Mouse (Mus musculus) CH12.LX (cell line): ENCODE results near the gene Kcnk7. TPM values are rescaled to one million over a fixed set of nuclear protein-coding genes. Genes with fewer than 3 reads are reported as not detected.

ENCODE experiments used
- DNase-seq: peaks from one replicate; pipeline ENCODE4 v3.0.0-alpha.2; 2013; ENCODE audit errors: extremely low read depth
- H3K27ac ChIP-seq: 2 replicates; pipeline ENCODE4 v1.5.1; 2012; ENCODE audit warnings: low read depth, mild to moderate bottlenecking, control low read depth, moderate library complexity; ENCODE audit not compliant: insufficient read depth
- H3K27me3 ChIP-seq: replicated peaks from 2 replicates; pipeline ENCODE3; 2012; ENCODE audit warnings: inconsistent platforms
- H3K36me3 ChIP-seq, 2 experiments: replicated peaks in 1 of 2; 2 replicates each; pipeline versions ENCODE3 to v1.6.1; 2012; ENCODE audit warnings: inconsistent platforms in 1 of 2, low read length in 1 of 2, mild to moderate bottlenecking in 1 of 2, mixed read lengths in 1 of 2, moderate library complexity in 1 of 2; ENCODE audit not compliant: control insufficient read depth in 1 of 2, insufficient read depth in 1 of 2
- H3K4me1 ChIP-seq, 2 experiments: 2 replicates each; pipeline ENCODE4 v1.6.1; 2012; ENCODE audit warnings: inconsistent platforms in 1 of 2, moderate library complexity in 1 of 2; ENCODE audit not compliant: insufficient read depth in 2 of 2, control insufficient read depth in 1 of 2
- H3K4me2 ChIP-seq: 2 replicates; pipeline ENCODE4 v1.6.1; 2012; ENCODE audit warnings: low read depth, mild to moderate bottlenecking, control low read depth; ENCODE audit not compliant: poor library complexity, insufficient read depth, severe bottlenecking
- H3K4me3 ChIP-seq, 3 experiments: fragments of 150-350 bp in 1 of 3; sonication (generic) in 1 of 3; replicated peaks in 1 of 3; 2 replicates each; pipeline versions ENCODE3 to v1.5.1; 2011 to 2012; ENCODE audit warnings: low read depth in 2 of 3, low read length in 2 of 3, mild to moderate bottlenecking in 2 of 3, moderate library complexity in 2 of 3, control low read depth in 1 of 3, improper control_type of control experiment in 1 of 3, inconsistent platforms in 1 of 3, mixed read lengths in 1 of 3; ENCODE audit not compliant: poor library complexity in 1 of 3
- H3K79me2 ChIP-seq: replicated peaks from 2 replicates; pipeline ENCODE4 v1.6.1; 2012; ENCODE audit warnings: mild to moderate bottlenecking, moderate library complexity; ENCODE audit not compliant: control insufficient read depth, poor library complexity, insufficient read depth, severe bottlenecking; ENCODE audit errors: extremely low read depth
- H3K9ac ChIP-seq: 2 replicates; pipeline ENCODE4 v1.6.1; 2012; ENCODE audit warnings: low read depth, mild to moderate bottlenecking, control low read depth, moderate library complexity; ENCODE audit not compliant: insufficient read depth
- H3K9me3 ChIP-seq: replicated peaks from 2 replicates; pipeline ENCODE3; 2012; ENCODE audit warnings: low read length, inconsistent platforms, mixed read lengths
- BHLHE40 ChIP-seq: IDR thresholded peaks from 2 replicates; pipeline ENCODE4 v1.6.1; 2011; ENCODE audit warnings: mild to moderate bottlenecking, low read depth, low read length, improper control_type of control experiment
- CHD1 ChIP-seq: IDR thresholded peaks from 2 replicates; pipeline ENCODE4 v1.6.1; 2012; ENCODE audit warnings: low read depth, low read length, improper control_type of control experiment, inconsistent platforms
- CHD2 ChIP-seq: IDR thresholded peaks from 2 replicates; pipeline ENCODE4 v1.6.1; 2011; ENCODE audit warnings: low read length, improper control_type of control experiment
- CTCF ChIP-seq, 2 experiments: IDR thresholded peaks in 1 of 2; conservative IDR thresholded peaks in 1 of 2; 2 replicates each; pipeline ENCODE4 v1.5.1; 2011 to 2012; ENCODE audit warnings: low read depth in 2 of 2, low read length in 2 of 2, improper control_type of control experiment in 1 of 2, inconsistent platforms in 1 of 2, mild to moderate bottlenecking in 1 of 2, moderate library complexity in 1 of 2
- E2F4 ChIP-seq: IDR thresholded peaks from 2 replicates; pipeline ENCODE4 v1.6.1; 2011; ENCODE audit warnings: low read depth, low read length, improper control_type of control experiment; ENCODE audit not compliant: insufficient replicate concordance
- ELF1 ChIP-seq: IDR thresholded peaks from 2 replicates; pipeline ENCODE4 v1.6.1; 2014; ENCODE audit warnings: low read depth, mild to moderate bottlenecking, inconsistent platforms, low read length, improper control_type of control experiment
- EP300 ChIP-seq: IDR thresholded peaks from 2 replicates; pipeline ENCODE4 v1.6.1; 2011; ENCODE audit warnings: low read length, improper control_type of control experiment
- ETS1 ChIP-seq: conservative IDR thresholded peaks from 2 replicates; pipeline ENCODE4 v1.6.1; 2012; ENCODE audit warnings: low read depth, mild to moderate bottlenecking, inconsistent platforms, low read length, improper control_type of control experiment, moderate library complexity
- GABPA ChIP-seq: IDR thresholded peaks from 2 replicates; pipeline ENCODE4 v1.6.1; 2012; ENCODE audit warnings: low read depth, low read length, improper control_type of control experiment, inconsistent platforms; ENCODE audit not compliant: insufficient replicate concordance
- HCFC1 ChIP-seq: IDR thresholded peaks from 2 replicates; pipeline ENCODE4 v1.6.1; 2012; ENCODE audit warnings: low read depth, mild to moderate bottlenecking, inconsistent platforms, low read length, improper control_type of control experiment
- IRF4 ChIP-seq: IDR thresholded peaks from 2 replicates; pipeline ENCODE4 v1.6.1; 2014; ENCODE audit warnings: low read depth, mild to moderate bottlenecking, inconsistent platforms, low read length, improper control_type of control experiment
- JUN ChIP-seq: IDR thresholded peaks from 2 replicates; pipeline ENCODE4 v1.6.1; 2011; ENCODE audit warnings: low read depth, mild to moderate bottlenecking, low read length, improper control_type of control experiment, moderate library complexity; ENCODE audit not compliant: insufficient read depth
- JUND ChIP-seq: conservative IDR thresholded peaks from 2 replicates; pipeline ENCODE4 v1.6.1; 2011; ENCODE audit warnings: low read depth, low read length, improper control_type of control experiment
- KAT2A ChIP-seq: IDR thresholded peaks from 2 replicates; pipeline ENCODE4 v1.6.1; 2012; ENCODE audit warnings: low read length, improper control_type of control experiment, inconsistent platforms; ENCODE audit not compliant: insufficient replicate concordance
- MAFK ChIP-seq: IDR thresholded peaks from 2 replicates; pipeline ENCODE4 v1.6.1; 2011; ENCODE audit warnings: low read length, improper control_type of control experiment; ENCODE audit not compliant: insufficient replicate concordance
- MAX ChIP-seq: IDR thresholded peaks from 2 replicates; pipeline ENCODE4 v1.6.1; 2011; ENCODE audit warnings: low read length, improper control_type of control experiment
- MAZ ChIP-seq: IDR thresholded peaks from 2 replicates; pipeline ENCODE4 v1.6.1; 2012; ENCODE audit warnings: low read depth, mild to moderate bottlenecking, inconsistent platforms, low read length, improper control_type of control experiment, moderate library complexity
- MEF2A ChIP-seq: IDR thresholded peaks from 2 replicates; pipeline ENCODE4 v1.6.1; 2014; ENCODE audit warnings: low read depth, mild to moderate bottlenecking, inconsistent platforms, low read length, improper control_type of control experiment, borderline replicate concordance
- MXI1 ChIP-seq: IDR thresholded peaks from 2 replicates; pipeline ENCODE4 v1.6.1; 2011; ENCODE audit warnings: mild to moderate bottlenecking, low read depth, low read length, improper control_type of control experiment
- MYC ChIP-seq: IDR thresholded peaks from 2 replicates; pipeline ENCODE4 v1.6.1; 2011; ENCODE audit warnings: low read depth, mild to moderate bottlenecking, improper control_type of control experiment, low read length
- NELFE ChIP-seq: IDR thresholded peaks from 2 replicates; pipeline ENCODE4 v1.6.1; 2011; ENCODE audit warnings: low read depth, low read length, improper control_type of control experiment
- NRF1 ChIP-seq: IDR thresholded peaks from 2 replicates; pipeline ENCODE4 v1.6.1; 2014; ENCODE audit warnings: low read depth, mild to moderate bottlenecking, inconsistent platforms, low read length, improper control_type of control experiment, moderate library complexity
- PAX5 ChIP-seq: IDR thresholded peaks from 2 replicates; pipeline ENCODE4 v1.6.1; 2012; ENCODE audit warnings: low read length, inconsistent platforms, mixed read lengths
- POLR2A ChIP-seq: IDR thresholded peaks from 2 replicates; pipeline ENCODE4 v1.6.1; 2011; ENCODE audit warnings: low read depth, mild to moderate bottlenecking, improper control_type of control experiment, low read length
- POLR2AphosphoS2 ChIP-seq: IDR thresholded peaks from 2 replicates; pipeline ENCODE4 v1.6.1; 2011; ENCODE audit warnings: low read depth, low read length, improper control_type of control experiment
- RAD21 ChIP-seq: IDR thresholded peaks from 2 replicates; pipeline ENCODE4 v1.6.1; 2011; ENCODE audit warnings: low read depth, mild to moderate bottlenecking, low read length, improper control_type of control experiment, moderate library complexity
- RCOR1 ChIP-seq: conservative IDR thresholded peaks from 2 replicates; pipeline ENCODE4 v1.6.1; 2012; ENCODE audit warnings: low read depth, mild to moderate bottlenecking, inconsistent platforms, low read length, improper control_type of control experiment
- SIN3A ChIP-seq: IDR thresholded peaks from 2 replicates; pipeline ENCODE4 v1.6.1; 2012; ENCODE audit warnings: low read length, improper control_type of control experiment, inconsistent platforms
- SMC3 ChIP-seq: IDR thresholded peaks from 2 replicates; pipeline ENCODE4 v1.6.1; 2011; ENCODE audit warnings: low read depth, low read length, improper control_type of control experiment
- TBP ChIP-seq: conservative IDR thresholded peaks from 2 replicates; pipeline ENCODE4 v1.6.1; 2011; ENCODE audit warnings: low read depth, low read length, improper control_type of control experiment
- TCF12 ChIP-seq: IDR thresholded peaks from 2 replicates; pipeline ENCODE4 v1.6.1; 2014; ENCODE audit warnings: low read depth, mild to moderate bottlenecking, inconsistent platforms, low read length, improper control_type of control experiment
- UBTF ChIP-seq: IDR thresholded peaks from 2 replicates; pipeline ENCODE4 v1.6.1; 2012; ENCODE audit warnings: low read depth, mild to moderate bottlenecking, inconsistent platforms, low read length, improper control_type of control experiment, moderate library complexity
- USF1 ChIP-seq: IDR thresholded peaks from 2 replicates; pipeline ENCODE4 v1.6.1; 2014; ENCODE audit warnings: low read depth, mild to moderate bottlenecking, inconsistent platforms, low read length, improper control_type of control experiment
- USF2 ChIP-seq: conservative IDR thresholded peaks from 2 replicates; pipeline ENCODE4 v1.6.1; 2011; ENCODE audit warnings: low read depth, low read length, improper control_type of control experiment
- ZC3H11A ChIP-seq: IDR thresholded peaks from 2 replicates; pipeline ENCODE4 v1.6.1; 2012; ENCODE audit warnings: low read depth, mild to moderate bottlenecking, inconsistent platforms, low read length, improper control_type of control experiment
- ZKSCAN1 ChIP-seq: IDR thresholded peaks from 2 replicates; pipeline ENCODE4 v1.6.1; 2012; ENCODE audit warnings: low read depth, inconsistent platforms, low read length, improper control_type of control experiment, borderline replicate concordance
- ZMIZ1 ChIP-seq: IDR thresholded peaks from 2 replicates; pipeline ENCODE4 v1.6.1; 2012; ENCODE audit warnings: low read depth, mild to moderate bottlenecking, inconsistent platforms, low read length, improper control_type of control experiment
- ZNF384 ChIP-seq: IDR thresholded peaks from 2 replicates; pipeline ENCODE4 v1.6.1; 2012; ENCODE audit warnings: low read depth, low read length, improper control_type of control experiment, inconsistent platforms
- dilution Hi-C: fragments of 300-500 bp; cut with MboI; formaldehyde crosslinking; loops from 2 replicates; pipeline ENCODE4 v1.14.3; 2020; ENCODE audit warnings: low sequenced_read_pairs; ENCODE audit not compliant: extremely low pct_unique_long_range_greater_than_20kb, extremely low pct_ligation_motif_present
- in situ Hi-C: fragments of 300-500 bp; cut with MboI; formaldehyde crosslinking; loops from 3 replicates; pipeline ENCODE4 v1.14.3; 2019; ENCODE audit warnings: low sequenced_read_pairs, low pct_ligation_motif_present, low pct_unique_long_range_greater_than_20kb, mixed read lengths
- polyA plus RNA-seq: library from polyadenylated mRNA; unstranded; fragments of >175 nt; gene quantifications from 2 replicates; pipeline ENCODE4 v1.2.1, GENCODE M21; 2012; ENCODE audit warnings: low read depth; ENCODE audit not compliant: insufficient read length
- total RNA-seq, 2 experiments: library from RNA; depleted of rRNA; stranded (reverse); fragments of 300-350 nt in 1 of 2; fragments of >200 nt in 1 of 2; gene quantifications; 2 replicates each; pipeline ENCODE4 v1.2.3; 2012 to 2014

The Kcnk7 gene
- total and polyA plus RNA-seq, 3 experiments, result 0.30 TPM; not detected in 2

GRCm38 (mm10) chr19:5724549-5724941 is 20.4 kb downstream of the Kcnk7 start:
- peaks cover 26% of the 10 kb centered on the region for H3K79me2 ChIP-seq
- H3K4me1 ChIP-seq, result peaks cover 14 to 43% of the 10 kb centered on the region in 2 experiments
- peak overlapping the region; percentile 57 for H3K4me2 ChIP-seq
- peak overlapping the region; percentile 88 for H3K9ac ChIP-seq
- H3K36me3 ChIP-seq, result peaks cover 33 to 49% of the 10 kb centered on the region in 2 experiments
- H3K9me3 ChIP-seq, result no peaks in the 10 kb centered on the region
- H3K27me3 ChIP-seq, result no peaks in the 10 kb centered on the region
- peak overlapping the region; percentile 95 for H3K27ac ChIP-seq
- TF ChIP-seq TCF12, result peak; percentile 37; the same call in 1 of the 2 replicates
- TF ChIP-seq EP300, result no peak
- no peak for TF ChIP-seq SMC3
- TF ChIP-seq POLR2A, result peak; percentile 76
- peak; percentile 28; the same call in 1 of the 2 replicates for TF ChIP-seq HCFC1
- TF ChIP-seq TBP, result peak; percentile 80
- peak; percentile 77 for TF ChIP-seq ELF1
- TF ChIP-seq CTCF (conservative IDR thresholded peaks at IDR 0.05 in 1 of 2, IDR thresholded peaks at IDR 0.05 in 1 of 2; ENCODE audit: low read depth in 2 of 2, low read length in 2 of 2), result no peak
- TF ChIP-seq NELFE, result 0 out of 2 replicates have a peak, but pooled peaks have one; percentile 62
- no peak for TF ChIP-seq CHD2
- TF ChIP-seq MAFK, result no peak
- TF ChIP-seq RAD21, result no peak
- TF ChIP-seq PAX5, result no peak
- no peak; the same call in 1 of the 2 replicates for TF ChIP-seq NRF1
- no peak for TF ChIP-seq RCOR1
- TF ChIP-seq GABPA, result no peak
- no peak; the same call in 1 of the 2 replicates for TF ChIP-seq POLR2AphosphoS2
- TF ChIP-seq CHD1, result no peak
- no peak for TF ChIP-seq JUND
- TF ChIP-seq MAX, result no peak
- peak; percentile 38; the same call in 1 of the 2 replicates for TF ChIP-seq ETS1
- no peak for TF ChIP-seq E2F4
- TF ChIP-seq UBTF, result no peak
- no peak for TF ChIP-seq MAZ
- TF ChIP-seq ZMIZ1, result no peak
- no peak for TF ChIP-seq USF2
- TF ChIP-seq ZC3H11A, result no peak
- TF ChIP-seq IRF4, result peak; percentile 18; the same call in 1 of the 2 replicates
- 0 out of 2 replicates have a peak, but pooled peaks have one; percentile 68 for TF ChIP-seq MXI1
- no peak for TF ChIP-seq MEF2A
- no peak for TF ChIP-seq JUN
- peak; percentile 27; the same call in 1 of the 2 replicates for TF ChIP-seq MYC
- no peak for TF ChIP-seq KAT2A
- no peak for TF ChIP-seq ZNF384
- no peak for TF ChIP-seq USF1
- no peak for TF ChIP-seq BHLHE40
- TF ChIP-seq ZKSCAN1, result no peak
- TF ChIP-seq SIN3A, result peak; percentile 61
- peak; percentile 85 for DNase-seq
- in situ Hi-C loops (no loop called here), dilution Hi-C loops (no loop called here)
- peak overlapping the region; percentile 75 to 85 (median 76) for H3K4me3 ChIP-seq
